Mouse (Mus musculus) ES-Bruce4 (cell line): Measurements from ENCODE around the gene 4933412E24Rik.

Experiments used
- CTCF ChIP-seq: IDR thresholded peaks from one replicate; pipeline ENCODE4 v1.8.1; 2011; ENCODE audit warnings: low read depth, low read length
- POLR2A ChIP-seq: IDR thresholded peaks from one replicate; pipeline ENCODE4 v1.8.1; 2011; ENCODE audit warnings: low read length; ENCODE audit not compliant: insufficient read depth

- TF ChIP-seq CTCF, result no peak
- TF ChIP-seq POLR2A, result no peak
These were observed 6.8 kb downstream of the 4933412E24Rik start for GRCm38 (mm10) chr15:60009610-60010009.
